Mouse (Mus musculus) left cerebral cortex, postnatal 36 days (tissue): Measurements from ENCODE around the gene E130218I03Rik. TPM values are rescaled to one million over a fixed set of nuclear protein-coding genes. Genes with fewer than 3 reads are reported as not detected.
A peak's percentile ranks its signal among the peaks of the same experiment; 100 is the strongest.

Experiments
- DNase-seq, 2 experiments: peaks; one replicate each; pipeline ENCODE4 v3.0.0; 2021 to 2022; ENCODE audit warnings: low spot score in 2 of 2, mixed read lengths in 1 of 2
- intact Hi-C: fragments of 180-260 bp; cut with DNase I; formaldehyde crosslinking; loops from one replicate; pipeline ENCODE4 v1.15.1; 2025
- total RNA-seq, 2 experiments: library from RNA; stranded (reverse); gene quantifications; 2 replicates each; pipeline ENCODE4 v1.2.3; 2021

Gene E130218I03Rik
- total RNA-seq: under 1 TPM in 1 of 2 experiments, not detected in 1; 0.47 TPM

GRCm38 (mm10) chr4:134243516-134244250, at the start of gene E130218I03Rik:
Gene E130218I03Rik (plus strand): TSS chr4:134243662.
- intact Hi-C loops: no loop called here

GRCm38 (mm10) chr4:134199371-134199770, 44.1 kb upstream of the E130218I03Rik start:
- intact Hi-C loops: no loop called here

More at GRCm38 (mm10) chr4:134243516-134244250, at the start of gene E130218I03Rik:
- no peak for DNase-seq

GRCm38 (mm10) chr4:134202904-134203303, 40.6 kb upstream of the E130218I03Rik start, which contains the start of gene Gm7534:
Gene Gm7534 (minus strand): TSS chr4:134203004.
- no peak for DNase-seq
- intact Hi-C loops: no loop called here

More at GRCm38 (mm10) chr4:134199371-134199770, 44.1 kb upstream of the E130218I03Rik start:
- no peak for DNase-seq

- DNase-seq: no peak
- intact Hi-C loops: no loop called here
These were observed 40.0 kb upstream of the E130218I03Rik start for GRCm38 (mm10) chr4:134203340-134203896.

- DNase-seq: no peak
- intact Hi-C loops: no loop called here
These were observed 36.9 kb upstream of the E130218I03Rik start for GRCm38 (mm10) chr4:134206488-134207053.

GRCm38 (mm10) chr4:134222793-134223600, 20.5 kb upstream of the E130218I03Rik start:
- intact Hi-C loops: no loop called here
- no peak for DNase-seq

- no peak for DNase-seq
- intact Hi-C loops: loop anchor here (5.0 kb wide), 1 partner anchor 35 kb away; no protein-coding TSS in a partner anchor
These were observed 16.3 kb upstream of the E130218I03Rik start, which contains the start of gene Catsper4 for GRCm38 (mm10) chr4:134227194-134227593. Gene Catsper4 (minus strand): TSS chr4:134227383.

- intact Hi-C loops: no loop called here
- no peak for DNase-seq
These were observed 13.0 kb upstream of the E130218I03Rik start for GRCm38 (mm10) chr4:134230431-134230830.

- DNase-seq: no peak
- intact Hi-C loops: no loop called here
These were observed 8.6 kb upstream of the E130218I03Rik start for GRCm38 (mm10) chr4:134234876-134235275.

GRCm38 (mm10) chr4:134237582-134238278, 5.7 kb upstream of the E130218I03Rik start:
- intact Hi-C loops: no loop called here
- DNase-seq: no peak

- intact Hi-C loops: no loop called here
- no peak for DNase-seq
These were observed 5.2 kb upstream of the E130218I03Rik start, which contains the start of gene Cnksr1 for GRCm38 (mm10) chr4:134238279-134238651. Gene Cnksr1 (minus strand): TSS chr4:134238399.

GRCm38 (mm10) chr4:134238686-134239085, 4.8 kb upstream of the E130218I03Rik start:
- no peak for DNase-seq
- intact Hi-C loops: no loop called here

GRCm38 (mm10) chr4:134245148-134245843, 1.8 kb downstream of the E130218I03Rik start, which contains the start of gene Zfp593:
Gene Zfp593 (minus strand): TSS chr4:134245592.
- intact Hi-C loops: loop anchor here (5.0 kb wide), 2 partner anchors 58 to 112 kb away; partner anchors contain the start of gene Cep85
- peak; percentile 94 for DNase-seq

GRCm38 (mm10) chr4:134246256-134246655, 2.8 kb downstream of the E130218I03Rik start:
- no peak for DNase-seq
- intact Hi-C loops: loop anchor here (5.0 kb wide), 2 partner anchors 59 to 111 kb away; partner anchors contain the start of gene Cep85

GRCm38 (mm10) chr4:134246719-134247258, 3.3 kb downstream of the E130218I03Rik start, which contains the start of gene Gm30191:
Gene Gm30191 (plus strand): TSS chr4:134246935.
- DNase-seq: no peak
- intact Hi-C loops: loop anchor here (5.0 kb wide), 2 partner anchors 59 to 111 kb away; partner anchors contain the start of gene Cep85

- intact Hi-C loops: loop anchor here (2.0 to 5.0 kb wide), 4 partner anchors 43 to 123 kb away; partner anchors contain the start of gene Cep85
These were observed 6.2 kb downstream of the E130218I03Rik start for GRCm38 (mm10) chr4:134249651-134250050.

GRCm38 (mm10) chr4:134250116-134250929, 6.9 kb downstream of the E130218I03Rik start:
- intact Hi-C loops: loop anchor here (2.0 to 5.0 kb wide), 2 partner anchors 42 to 122 kb away; no protein-coding TSS in a partner anchor
- no peak for DNase-seq

More at GRCm38 (mm10) chr4:134249651-134250050, 6.2 kb downstream of the E130218I03Rik start:
- peak; percentile 60 to 70 for DNase-seq
